Mouse (Mus musculus) heart, embryonic 16.5 days (tissue): Measurements from ENCODE around the gene Adnp. TPM values are rescaled to one million over a fixed set of nuclear protein-coding genes. Genes with fewer than 3 reads are reported as not detected.
A peak's percentile ranks its signal among the peaks of the same experiment; 100 is the strongest.

Experiments
- ATAC-seq: fragments of 200-750 bp; cut with Nextera tagmentation; replicated peaks from 2 replicates; pipeline ENCODE4 v1.8.0; 2017; ENCODE audit warnings: moderate number of reproducible peaks; ENCODE audit not compliant: insufficient read depth, low FRiP score; ENCODE audit errors: extremely low read depth
- H3K27ac ChIP-seq: fragments of 300-500 bp; sonication (generic); 2 replicates; pipeline ENCODE4 v1.5.1; 2014; ENCODE audit warnings: mild to moderate bottlenecking, low read length, control low read depth, moderate library complexity
- H3K27me3 ChIP-seq: fragments of 300-500 bp; sonication (generic); 2 replicates; pipeline ENCODE4 v1.6.1; 2014; ENCODE audit warnings: low read length, mixed read lengths; ENCODE audit not compliant: control insufficient read depth, insufficient read depth
- H3K36me3 ChIP-seq: fragments of 300-500 bp; sonication (generic); 2 replicates; pipeline ENCODE4 v1.6.1; 2014; ENCODE audit not compliant: control insufficient read depth, insufficient read depth
- H3K4me1 ChIP-seq: fragments of 300-500 bp; sonication (generic); 2 replicates; pipeline ENCODE4 v1.6.1; 2014; ENCODE audit warnings: low read length, mixed read lengths; ENCODE audit not compliant: control insufficient read depth, insufficient read depth
- H3K4me2 ChIP-seq: fragments of 300-500 bp; sonication (generic); 2 replicates; pipeline ENCODE4 v1.6.1; 2014; ENCODE audit warnings: low read depth, mild to moderate bottlenecking, control low read depth, low read length
- H3K4me3 ChIP-seq: fragments of 300-500 bp; sonication (generic); 2 replicates; pipeline ENCODE4 v1.5.1; 2014; ENCODE audit warnings: mild to moderate bottlenecking, control low read depth, low read length
- H3K9ac ChIP-seq: fragments of 300-500 bp; sonication (generic); 2 replicates; pipeline ENCODE4 v1.6.1; 2014; ENCODE audit warnings: low read length, control low read depth
- H3K9me3 ChIP-seq: fragments of 300-500 bp; sonication (generic); replicated peaks from 2 replicates; pipeline ENCODE4 v1.6.1; 2016; ENCODE audit warnings: low read length; ENCODE audit not compliant: control insufficient read depth
- WGBS: fragments of 180-500 bp; shearing (Covaris S2); extraction: QIAGEN DNeasy Blood & Tissue Kit; methylation state at CpG from one replicate; pipeline ENCODE4 v1.1.7; 2014; 5-methylcytosine and 5-hydroxymethylcytosine counted together
- polyA plus RNA-seq: library from polyadenylated mRNA; unstranded; fragments of >200 nt; fragmentation: Nextera tagmentation; extraction: Ambion mirVana; gene quantifications from 2 replicates; pipeline ENCODE4 v1.2.1, GENCODE M21; 2015

Adnp gene
- polyA plus RNA-seq, 1 experiment from 2014 or later, result 1.6 TPM

GRCm38 (mm10) chr2:168243278-168243677 is 36.4 kb upstream of the Adnp start:
- H3K27me3 ChIP-seq, result peaks cover 10% of the 10 kb centered on the region
- H3K4me2 ChIP-seq, result no peak overlapping the region
- H3K36me3 ChIP-seq, result no peaks in the 10 kb centered on the region
- H3K9me3 ChIP-seq, result peaks cover 7% of the 10 kb centered on the region; the same call in 1 of the 2 replicates
- H3K27ac ChIP-seq, result no peak overlapping the region
- WGBS, result 72% methylated on average over 4 of the region's 4 CpGs
- no peaks in the 10 kb centered on the region for H3K4me1 ChIP-seq
- H3K4me3 ChIP-seq, result no peak overlapping the region
- H3K9ac ChIP-seq, result no peak overlapping the region
- no peak for ATAC-seq

- no peak; the same call in 1 of the 2 replicates for ATAC-seq
- H3K4me1 ChIP-seq, result no peaks in the 10 kb centered on the region
- H3K9me3 ChIP-seq, result peaks cover 7% of the 10 kb centered on the region; the same call in 1 of the 2 replicates
- no peak overlapping the region for H3K9ac ChIP-seq
- peaks cover 10% of the 10 kb centered on the region for H3K27me3 ChIP-seq
- H3K4me2 ChIP-seq, result no peak overlapping the region
- H3K36me3 ChIP-seq, result no peaks in the 10 kb centered on the region
- no peak overlapping the region for H3K4me3 ChIP-seq
- no peak overlapping the region for H3K27ac ChIP-seq
These were observed 35.9 kb upstream of the Adnp start for GRCm38 (mm10) chr2:168242841-168243240.

- peaks cover 11% of the 10 kb centered on the region for H3K9me3 ChIP-seq
- H3K4me2 ChIP-seq, result no peak overlapping the region
- ATAC-seq, result no peak
- WGBS, result 75% methylated on average over 4 of the region's 4 CpGs
- H3K9ac ChIP-seq, result no peak overlapping the region
- H3K4me3 ChIP-seq, result no peak overlapping the region
- H3K27me3 ChIP-seq, result no peaks in the 10 kb centered on the region
- H3K4me1 ChIP-seq, result no peaks in the 10 kb centered on the region
- peaks cover 12% of the 10 kb centered on the region for H3K36me3 ChIP-seq
- H3K27ac ChIP-seq, result no peak overlapping the region
These were observed 31.4 kb upstream of the Adnp start for GRCm38 (mm10) chr2:168238335-168238734.

DNA sequence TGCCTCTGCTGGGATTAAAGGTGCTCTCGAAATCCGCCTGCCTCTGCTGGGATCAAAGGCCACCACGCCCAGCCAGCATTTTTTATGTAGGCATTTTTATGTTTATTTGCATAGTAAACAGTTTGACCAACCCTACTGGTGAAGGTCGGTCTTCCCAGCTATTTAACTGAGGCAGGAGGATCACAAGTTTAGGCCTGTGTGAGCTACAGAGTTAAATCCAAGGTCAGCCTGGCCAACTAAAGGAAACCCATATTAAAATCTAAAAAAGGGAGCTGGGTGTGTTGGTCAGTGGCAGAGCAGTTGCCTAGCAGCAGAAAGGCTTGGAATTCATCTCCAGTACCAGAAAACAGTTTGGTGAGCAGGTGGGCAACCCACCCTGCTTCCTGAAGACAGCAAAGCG is 26.4 kb upstream of the Adnp start:
- no peaks in the 10 kb centered on the region for H3K27me3 ChIP-seq
- H3K4me2 ChIP-seq, result no peak overlapping the region
- no peak overlapping the region for H3K4me3 ChIP-seq
- H3K27ac ChIP-seq, result no peak overlapping the region
- WGBS, result 91% methylated on average over 5 of the region's 5 CpGs
- ATAC-seq, result no peak
- peaks cover 4% of the 10 kb centered on the region for H3K9me3 ChIP-seq
- H3K9ac ChIP-seq, result no peak overlapping the region
- peaks cover 13% of the 10 kb centered on the region for H3K36me3 ChIP-seq
- peaks cover 17% of the 10 kb centered on the region for H3K4me1 ChIP-seq

- Histone ChIP-seq H3K4me1 (peaks cover 19% of the 10 kb centered on the region), H3K27me3 (no peaks in the 10 kb centered on the region), H3K27ac (no peak overlapping the region), H3K4me3 (peak overlapping the region; percentile 90), H3K4me2 (peak overlapping the region; percentile 98), H3K9me3 (no peaks in the 10 kb centered on the region), H3K9ac (peak overlapping the region; percentile 86), H3K36me3 (peaks cover 13% of the 10 kb centered on the region)
- ATAC-seq, result no peak
- 54% methylated on average over 33 of the region's 33 CpGs for WGBS
These were observed 24.5 kb upstream of the Adnp start for GRCm38 (mm10) chr2:168231471-168231829.

- H3K4me3 ChIP-seq, result peak overlapping the region; percentile 90
- peak overlapping the region; percentile 88 for H3K27ac ChIP-seq
- no peaks in the 10 kb centered on the region for H3K9me3 ChIP-seq
- H3K36me3 ChIP-seq, result peaks cover 18% of the 10 kb centered on the region
- WGBS, result 1% methylated on average over 98 of the region's 105 CpGs
- H3K4me2 ChIP-seq, result peak overlapping the region; percentile 98
- H3K27me3 ChIP-seq, result no peaks in the 10 kb centered on the region
- H3K4me1 ChIP-seq, result peaks cover 19% of the 10 kb centered on the region
- H3K9ac ChIP-seq, result peak overlapping the region; percentile 86
- peak; percentile 39 for ATAC-seq
These were observed 24.0 kb upstream of the Adnp start for GRCm38 (mm10) chr2:168230773-168231470.

DNA sequence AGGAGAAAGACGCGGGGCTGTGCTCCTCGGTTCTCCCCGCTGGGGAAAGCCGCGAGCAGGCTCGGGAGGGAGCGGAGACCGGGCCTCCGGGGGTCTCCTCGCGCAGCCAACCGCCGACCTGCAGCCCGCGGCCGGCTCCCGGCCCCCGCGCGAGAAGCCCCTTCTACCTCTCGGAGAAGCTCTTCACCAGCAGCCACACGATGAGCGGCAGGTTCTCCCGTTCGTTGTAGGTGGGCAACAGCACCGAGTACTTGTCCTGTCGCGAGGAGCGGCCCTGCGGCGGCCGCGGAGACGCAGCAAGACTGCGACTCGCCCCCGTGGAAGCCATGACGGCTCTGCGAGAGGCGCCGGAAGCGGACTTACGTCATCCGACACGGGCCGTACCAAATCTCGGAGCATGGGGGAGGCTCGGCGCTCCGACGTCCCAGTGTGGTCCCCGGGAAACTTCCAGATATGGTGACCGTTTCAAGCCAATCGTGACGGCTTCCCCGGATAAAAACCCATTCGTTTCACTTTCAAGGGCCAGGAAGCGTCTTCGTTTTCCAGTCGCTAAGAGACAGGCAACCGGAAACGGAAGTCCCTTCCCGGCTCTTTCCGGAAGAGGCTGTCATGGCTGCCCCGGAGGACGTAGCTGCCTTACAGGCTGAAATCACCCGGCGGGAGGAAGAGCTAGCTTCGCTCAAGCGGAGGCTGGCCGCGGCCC is 23.3 kb upstream of the Adnp start, which contains the start of the genes Gm20716, Dpm1 and Mocs3:
TSS of gene Gm20716 (minus strand) at position 339 of the 703 bp plus-strand sequence.
TSS of gene Dpm1 (minus strand) at position 566 of the 703 bp plus-strand sequence.
TSS of gene Mocs3 (plus strand) at position 597 of the 703 bp plus-strand sequence.
- Histone ChIP-seq H3K9ac (peak within 1 kb of the TSS; percentile 86), H3K9me3 (no peaks in the 10 kb centered on the region), H3K4me3 (peak within 1 kb of the TSS; percentile 90), H3K36me3 (peaks cover 25% of the 10 kb centered on the region), H3K4me2 (peak within 1 kb of the TSS; percentile 98), H3K4me1 (peaks cover 19% of the 10 kb centered on the region), H3K27ac (peak within 1 kb of the TSS; percentile 88), H3K27me3 (no peaks in the 10 kb centered on the region)
- ATAC-seq, result peak; percentile 84
- under 1% methylated on average over 73 of the region's 73 CpGs for WGBS

GRCm38 (mm10) chr2:168229116-168230025 is 22.5 kb upstream of the Adnp start:
- 0 out of 2 replicates have a peak, but pooled peaks have one; percentile 8 for ATAC-seq
- H3K4me2 ChIP-seq, result peak overlapping the region; percentile 98
- H3K4me3 ChIP-seq, result peak overlapping the region; percentile 90
- H3K9me3 ChIP-seq, result no peaks in the 10 kb centered on the region
- H3K9ac ChIP-seq, result peak overlapping the region; percentile 86
- H3K27ac ChIP-seq, result peak overlapping the region; percentile 88
- H3K4me1 ChIP-seq, result peaks cover 19% of the 10 kb centered on the region
- no peaks in the 10 kb centered on the region for H3K27me3 ChIP-seq
- peaks cover 30% of the 10 kb centered on the region for H3K36me3 ChIP-seq
- 15% methylated on average over 41 of the region's 41 CpGs for WGBS
